Mouse (Mus musculus) cerebellum, adult 2 months (tissue): ENCODE data around the gene Nip7.

Experiments used
- CTCF ChIP-seq: fragments of 200-500 bp; IDR thresholded peaks from 2 replicates; pipeline ENCODE4 v1.5.1; 2011; ENCODE audit warnings: low read depth, mild to moderate bottlenecking, control low read depth, low read length, moderate library complexity, borderline replicate concordance; ENCODE audit not compliant: insufficient read depth
- POLR2A ChIP-seq: fragments of 200-500 bp; IDR thresholded peaks from 2 replicates; pipeline ENCODE4 v1.6.1; 2011; ENCODE audit warnings: low read length, control low read depth, borderline replicate concordance; ENCODE audit not compliant: insufficient read depth

GRCm38 (mm10) chr8:107045478-107045877 lies 11.2 kb upstream of the Nip7 start:
- TF ChIP-seq CTCF (no peak), POLR2A (no peak)
